Mouse (Mus musculus) liver, embryonic 15.5 days (tissue): ENCODE measurements around the gene Mettl2. TPM values are rescaled to one million over a fixed set of nuclear protein-coding genes. Genes with fewer than 3 reads are reported as not detected.
"Not testable (repeated sequence)": the region's sequence is repeated elsewhere in the genome, so short reads cannot be mapped to it uniquely, and the experiment has no call there.

Experiments used
- ATAC-seq: fragments of 200-750 bp; cut with Nextera tagmentation; 2 replicates; pipeline ENCODE4 v1.8.0; 2017; ENCODE audit warnings: moderate number of reproducible peaks, mild to moderate bottlenecking, moderate library complexity; ENCODE audit not compliant: insufficient read depth
- H3K27ac ChIP-seq: fragments of 300-500 bp; sonication (generic); replicated peaks from 2 replicates; pipeline ENCODE4 v1.5.1; 2015; ENCODE audit warnings: mild to moderate bottlenecking, inconsistent platforms
- H3K27me3 ChIP-seq: fragments of 300-500 bp; sonication (generic); 2 replicates; pipeline ENCODE4 v1.6.1; 2015; ENCODE audit warnings: mild to moderate bottlenecking, inconsistent platforms
- H3K36me3 ChIP-seq: fragments of 300-500 bp; sonication (generic); replicated peaks from 2 replicates; pipeline ENCODE4 v1.6.1; 2015; ENCODE audit warnings: moderate library complexity, mild to moderate bottlenecking, inconsistent platforms
- H3K4me1 ChIP-seq: fragments of 300-500 bp; sonication (generic); replicated peaks from 2 replicates; pipeline ENCODE4 v1.6.1; 2015; ENCODE audit warnings: inconsistent platforms
- H3K4me2 ChIP-seq: fragments of 300-500 bp; sonication (generic); 2 replicates; pipeline ENCODE4 v1.6.1; 2015; ENCODE audit warnings: moderate library complexity, mild to moderate bottlenecking, inconsistent platforms
- H3K4me3 ChIP-seq: fragments of 300-500 bp; sonication (generic); replicated peaks from 2 replicates; pipeline ENCODE4 v1.5.1; 2015; ENCODE audit warnings: mild to moderate bottlenecking, inconsistent platforms
- H3K9ac ChIP-seq: fragments of 300-500 bp; sonication (generic); 2 replicates; pipeline ENCODE4 v1.6.1; 2015; ENCODE audit warnings: moderate library complexity, mild to moderate bottlenecking, inconsistent platforms
- H3K9me3 ChIP-seq: fragments of 300-500 bp; sonication (generic); replicated peaks from 2 replicates; pipeline ENCODE4 v1.6.1; 2016; ENCODE audit warnings: inconsistent platforms
- WGBS: fragments of 180-500 bp; shearing (Covaris S2); methylation state at CpG from one replicate; pipeline ENCODE4 v1.1.7; 2015; ENCODE audit warnings: mixed read lengths; ENCODE audit not compliant: insufficient replicate concordance; 5-methylcytosine and 5-hydroxymethylcytosine counted together
- polyA plus RNA-seq: library from polyadenylated mRNA; unstranded; fragments of >200 nt; fragmentation: Nextera tagmentation; extraction: Ambion mirVana; gene quantifications from 2 replicates; pipeline ENCODE4 v1.2.1, GENCODE M21; 2015

Gene Mettl2
- polyA plus RNA-seq = 15.1 and 15.6 TPM in 2 replicates

DNA sequence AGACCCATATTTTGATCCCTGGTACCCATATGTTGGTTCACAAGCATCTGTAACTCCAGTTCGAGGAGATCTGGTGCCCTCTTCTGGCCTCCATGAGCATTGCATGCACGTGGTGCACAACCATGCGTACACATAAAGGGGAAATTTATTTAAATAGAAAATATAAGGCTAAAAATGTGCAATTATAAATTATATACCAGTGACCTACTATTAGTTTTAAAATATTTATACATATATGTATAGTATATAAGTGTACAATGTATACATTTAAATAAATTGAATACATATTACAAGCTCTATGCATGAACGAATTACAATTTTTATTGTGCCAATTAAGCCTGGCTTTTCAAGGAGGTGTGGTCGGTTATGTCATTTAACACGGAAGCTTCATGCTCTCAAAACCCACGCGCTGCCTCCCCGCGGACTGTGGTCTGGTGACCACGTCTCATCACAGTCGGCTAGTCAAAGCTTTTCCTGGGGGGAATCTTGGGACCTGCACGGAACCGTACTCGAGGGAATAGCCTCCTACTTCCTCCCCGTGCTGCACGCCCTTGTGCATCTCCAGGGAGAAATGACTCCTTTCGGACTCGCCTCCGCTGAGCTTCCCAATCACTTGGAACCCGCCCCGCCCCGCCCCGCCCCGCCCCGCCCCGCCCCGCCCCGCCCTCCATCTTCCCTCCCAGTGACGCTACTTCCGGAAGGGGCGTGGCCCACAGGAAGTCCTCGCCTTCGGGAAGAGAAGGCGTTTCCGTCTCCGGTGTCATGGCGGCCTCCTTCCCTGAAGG is at the start of gene Mettl2:
Gene Mettl2 (plus strand): TSS at position 691 of the 785 bp plus-strand sequence.
- Histone ChIP-seq H3K9me3 (no peaks in the 10 kb centered on the region), H3K4me1 (peaks cover 51% of the 10 kb centered on the region), H3K4me3 (peak within 1 kb of the TSS; percentile 80), H3K9ac (peak within 1 kb of the TSS; percentile 61), H3K27ac (peak within 1 kb of the TSS; percentile 91), H3K4me2 (peak within 1 kb of the TSS; percentile 91), H3K36me3 (peaks cover 23% of the 10 kb centered on the region), H3K27me3 (no peaks in the 10 kb centered on the region)
- ATAC-seq = peak; percentile 82
- WGBS = under 1% methylated on average over 38 of the region's 38 CpGs

DNA sequence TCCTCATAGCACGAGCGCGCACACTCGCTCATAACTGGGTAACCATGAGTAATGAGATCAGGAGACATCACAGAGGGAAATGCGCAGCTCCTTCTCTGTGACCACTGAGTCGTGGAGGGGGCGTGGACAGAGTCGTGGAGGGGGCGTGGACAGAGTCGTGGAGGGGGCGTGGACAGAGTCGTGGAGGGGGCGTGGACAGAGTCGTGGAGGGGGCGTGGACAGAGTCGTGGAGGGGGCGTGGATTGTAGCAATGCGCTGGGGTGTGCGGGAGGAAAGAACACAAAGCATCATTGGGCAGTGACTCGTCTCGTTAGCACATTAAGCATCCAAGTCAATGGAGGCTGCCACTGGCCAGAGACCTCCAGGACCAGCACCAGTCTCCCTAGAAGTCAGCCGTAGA is 13.8 kb upstream of the Mettl2 start:
- not testable (repeated sequence) for H3K4me3 ChIP-seq, H3K27ac ChIP-seq, H3K9me3 ChIP-seq, H3K4me1 ChIP-seq, H3K36me3 ChIP-seq, H3K27me3 ChIP-seq, H3K4me2 ChIP-seq, H3K9ac ChIP-seq, ATAC-seq
- WGBS = 62% methylated on average over 22 of the region's 22 CpGs

- no peaks in the 10 kb centered on the region for H3K9me3 ChIP-seq
- H3K36me3 ChIP-seq = no peaks in the 10 kb centered on the region
- no peaks in the 10 kb centered on the region; the same call in 1 of the 2 replicates for H3K27me3 ChIP-seq
- no peak overlapping the region for H3K4me3 ChIP-seq
- no peak for ATAC-seq
- H3K27ac ChIP-seq = no peak overlapping the region
- H3K9ac ChIP-seq = no peak overlapping the region
- WGBS = 58% methylated on average over 7 of the region's 7 CpGs
- H3K4me1 ChIP-seq = peaks cover 9% of the 10 kb centered on the region; the same call in 1 of the 2 replicates
- H3K4me2 ChIP-seq = no peak overlapping the region
These were observed 8.4 kb upstream of the Mettl2 start for GRCm38 (mm10) chr11:105117814-105118213.

- Histone ChIP-seq H3K4me2 (no peak overlapping the region), H3K4me3 (no peak overlapping the region), H3K9ac (no peak overlapping the region), H3K27ac (no peak overlapping the region), H3K9me3 (no peaks in the 10 kb centered on the region), H3K36me3 (no peaks in the 10 kb centered on the region), H3K27me3 (no peaks in the 10 kb centered on the region; the same call in 1 of the 2 replicates), H3K4me1 (peaks cover 23% of the 10 kb centered on the region)
- WGBS = 24% methylated on average over 4 of the region's 4 CpGs
- no peak for ATAC-seq
These were observed 5.6 kb upstream of the Mettl2 start for GRCm38 (mm10) chr11:105120551-105121061.

DNA sequence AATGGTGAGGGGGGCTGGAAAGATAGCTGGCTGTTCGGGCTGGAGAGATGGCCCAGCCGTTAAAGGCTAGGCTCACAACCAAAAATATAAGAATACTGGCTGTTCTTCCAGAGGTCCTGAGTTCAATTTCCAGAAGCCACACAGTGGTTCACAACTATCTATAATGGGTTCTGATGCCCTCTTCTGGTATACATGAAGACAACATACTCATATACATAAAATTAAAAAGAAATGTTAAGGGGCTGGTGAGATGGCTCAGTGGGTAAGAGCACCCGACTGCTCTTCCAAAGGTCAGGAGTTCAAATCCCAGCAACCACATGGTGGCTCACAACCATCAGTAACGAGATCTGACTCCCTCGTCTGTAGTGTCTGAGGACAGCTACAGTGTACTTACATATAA is 4.4 kb upstream of the Mettl2 start:
- not testable (repeated sequence) for H3K9ac ChIP-seq, H3K9me3 ChIP-seq, H3K27me3 ChIP-seq, H3K36me3 ChIP-seq, H3K4me3 ChIP-seq, H3K4me2 ChIP-seq, ATAC-seq, H3K27ac ChIP-seq
- 56% methylated on average over 5 of the region's 5 CpGs for WGBS
- peaks cover 31% of the 10 kb centered on the region for H3K4me1 ChIP-seq

GRCm38 (mm10) chr11:105123986-105124385 is 2.2 kb upstream of the Mettl2 start:
- Histone ChIP-seq H3K4me1 (peaks cover 48% of the 10 kb centered on the region), H3K27me3 (no peaks in the 10 kb centered on the region), H3K4me2 (peak overlapping the region; percentile 42), H3K4me3 (no peak overlapping the region), H3K36me3 (peaks cover 4% of the 10 kb centered on the region), H3K9me3 (no peaks in the 10 kb centered on the region), H3K27ac (no peak overlapping the region), H3K9ac (no peak overlapping the region)
- ATAC-seq = peak; percentile 23; the same call in 1 of the 2 replicates
- WGBS = 7% methylated on average over 9 of the region's 9 CpGs

- peak overlapping the region; percentile 91; the same call in 1 of the 2 replicates for H3K27ac ChIP-seq
- H3K9me3 ChIP-seq = no peaks in the 10 kb centered on the region
- peaks cover 29% of the 10 kb centered on the region for H3K36me3 ChIP-seq
- H3K9ac ChIP-seq = peak overlapping the region; percentile 61
- peak overlapping the region; percentile 91 for H3K4me2 ChIP-seq
- peaks cover 51% of the 10 kb centered on the region for H3K4me1 ChIP-seq
- peak overlapping the region; percentile 80 for H3K4me3 ChIP-seq
- peak; percentile 26 for ATAC-seq
- H3K27me3 ChIP-seq = no peaks in the 10 kb centered on the region
- WGBS = under 1% methylated on average over 48 of the region's 49 CpGs
These were observed 350 bp downstream of the Mettl2 start for GRCm38 (mm10) chr11:105126520-105127029.

DNA sequence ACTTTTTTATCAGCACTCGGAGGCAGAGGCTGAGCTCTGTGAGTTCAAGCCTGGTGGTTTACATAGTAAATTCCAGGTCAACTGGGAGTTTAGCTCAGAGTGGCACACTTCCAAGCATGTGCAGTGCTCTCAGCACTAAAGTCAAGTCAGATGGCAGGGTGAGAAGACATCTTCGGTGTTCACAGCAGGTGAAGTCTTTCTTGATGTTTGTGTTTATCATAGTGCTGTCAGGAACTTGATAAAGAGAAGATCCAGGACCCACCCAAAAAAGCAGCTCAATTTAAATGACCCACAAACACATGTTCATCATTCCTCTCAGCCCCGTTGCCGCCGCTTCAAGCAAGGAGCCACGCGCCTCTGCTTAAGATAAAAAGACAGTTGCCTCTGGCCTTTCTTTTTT is 9.5 kb downstream of the Mettl2 start:
- no peak overlapping the region for H3K4me3 ChIP-seq
- peaks cover 35% of the 10 kb centered on the region for H3K4me1 ChIP-seq
- 40% methylated on average over 7 of the region's 7 CpGs for WGBS
- peak; percentile 41 for ATAC-seq
- H3K27me3 ChIP-seq = no peaks in the 10 kb centered on the region
- peaks cover 98% of the 10 kb centered on the region for H3K36me3 ChIP-seq
- peak overlapping the region; percentile 45 for H3K27ac ChIP-seq
- no peak overlapping the region for H3K4me2 ChIP-seq
- no peak overlapping the region for H3K9ac ChIP-seq
- no peaks in the 10 kb centered on the region for H3K9me3 ChIP-seq

DNA sequence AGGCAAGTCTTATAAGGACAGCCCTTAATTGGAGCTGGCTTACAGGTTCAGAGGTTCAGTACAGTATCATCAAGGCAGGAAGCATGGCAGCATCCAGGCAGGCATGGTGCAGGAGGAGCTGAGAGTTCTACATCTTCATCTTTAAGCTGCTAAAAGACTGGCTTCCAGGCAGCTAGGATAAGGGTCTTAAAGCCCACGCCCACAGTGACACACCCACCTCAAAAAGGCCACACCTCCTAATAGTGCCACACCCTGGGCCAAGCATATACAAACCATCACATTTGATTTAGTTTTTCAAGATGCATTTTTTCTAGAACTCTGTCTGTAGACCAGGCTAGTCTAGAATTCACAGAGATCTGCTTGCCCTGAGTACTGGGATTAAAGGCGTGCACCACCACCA is 11.0 kb downstream of the Mettl2 start:
- H3K4me2 ChIP-seq, H3K9ac ChIP-seq, ATAC-seq, H3K27me3 ChIP-seq, H3K4me3 ChIP-seq, H3K9me3 ChIP-seq: not testable (repeated sequence)
- 66% methylated on average over 2 of the region's 2 CpGs for WGBS
- H3K4me1 ChIP-seq = peaks cover 37% of the 10 kb centered on the region
- peaks cover 89% of the 10 kb centered on the region for H3K36me3 ChIP-seq
- H3K27ac ChIP-seq = peak overlapping the region; percentile 45; the same call in 1 of the 2 replicates

- H3K4me1 ChIP-seq = peaks cover 59% of the 10 kb centered on the region
These were observed 14.3 kb downstream of the Mettl2 start for GRCm38 (mm10) chr11:105140512-105140911.

DNA sequence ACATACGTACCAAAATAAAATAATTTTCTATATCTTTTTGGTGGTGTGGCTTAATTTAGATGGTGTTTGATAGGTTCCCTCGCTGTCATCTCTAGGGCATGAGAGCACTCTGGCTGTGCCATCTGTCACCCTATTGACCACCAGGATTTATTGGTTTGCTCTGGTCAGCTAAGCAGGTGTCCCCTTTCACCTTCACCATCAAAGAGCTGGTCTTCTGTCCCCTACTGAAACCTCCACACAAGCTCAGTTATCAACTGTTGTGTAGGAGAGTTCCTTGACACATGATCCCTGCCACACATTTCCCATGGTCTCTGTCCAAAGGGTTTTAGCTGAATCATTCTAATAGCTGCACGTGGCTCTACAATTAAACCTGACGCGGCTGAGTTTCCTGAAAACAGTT is 14.9 kb downstream of the Mettl2 start:
- H3K36me3 ChIP-seq = peaks cover 51% of the 10 kb centered on the region
- no peak overlapping the region for H3K9ac ChIP-seq
- H3K4me1 ChIP-seq = peaks cover 57% of the 10 kb centered on the region
- 0 out of 2 replicates have a peak overlapping the region, but pooled peaks have one; percentile 24 for H3K27ac ChIP-seq
- no peaks in the 10 kb centered on the region for H3K27me3 ChIP-seq
- 83% methylated on average over 5 of the region's 5 CpGs for WGBS
- no peak overlapping the region for H3K4me3 ChIP-seq
- no peak overlapping the region for H3K4me2 ChIP-seq
- no peaks in the 10 kb centered on the region for H3K9me3 ChIP-seq
- ATAC-seq = no peak

More at GRCm38 (mm10) chr11:105140512-105140911, 14.3 kb downstream of the Mettl2 start:
- WGBS = 86% methylated on average over 7 of the region's 8 CpGs
- not testable (repeated sequence) for H3K9ac ChIP-seq, H3K4me3 ChIP-seq, ATAC-seq, H3K9me3 ChIP-seq, H3K27ac ChIP-seq, H3K4me2 ChIP-seq, H3K27me3 ChIP-seq
- H3K36me3 ChIP-seq = peaks cover 57% of the 10 kb centered on the region
